Mouse (Mus musculus): ENCODE measurements at regions not wholly inside any gene's neighbourhood (a gene's known extent, or its start where the extent isn't known, plus 50 kb on each side); places are given as distances from the start of the nearest gene placed in this dataset.
A peak's percentile ranks its signal among the peaks of the same experiment; 100 is the strongest.

DNA sequence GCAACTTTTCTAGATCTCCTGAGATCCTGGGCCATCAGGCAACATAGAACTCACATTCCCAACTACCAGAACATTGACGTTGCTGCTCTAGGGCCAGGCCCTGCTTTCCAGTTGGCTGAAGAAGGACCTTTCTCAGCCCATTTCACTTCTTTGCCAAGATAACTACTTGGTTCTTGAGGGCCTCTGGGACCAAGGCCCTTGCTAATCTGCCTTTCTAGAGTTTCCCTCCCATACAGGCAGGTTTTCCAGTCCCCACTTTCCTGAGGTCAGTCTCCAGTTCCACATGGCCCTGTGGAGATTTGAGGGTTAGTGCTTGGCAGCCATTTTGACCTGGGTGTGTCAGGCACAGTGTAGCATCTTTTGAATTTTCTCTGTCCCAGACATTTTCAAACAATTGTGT lies 223.9 kb upstream of the Klhl29 start:
- Histone ChIP-seq H3K36me3 (no peaks in the 10 kb centered on the region), H3K4me1 (replicated peaks) (no peaks in the 10 kb centered on the region), H3K27ac (no peak overlapping the region), H3K4me3 (no peak overlapping the region), H3K27me3 (no peaks in the 10 kb centered on the region), H3K9ac (no peak overlapping the region), H3K9me3 (no peaks in the 10 kb centered on the region), H3K4me2 (no peak overlapping the region)
- no peak for ATAC-seq (ENCODE audit: low FRiP score)
- WGBS, result 96% methylated on average over 1 of the region's 1 CpGs

GRCm38 (mm10) chr12:5598961-5599360 lies 223.5 kb upstream of the Klhl29 start:
- Histone ChIP-seq H3K27me3 (no peaks in the 10 kb centered on the region), H3K4me2 (no peak overlapping the region), H3K36me3 (no peaks in the 10 kb centered on the region), H3K27ac (no peak overlapping the region), H3K9me3 (no peaks in the 10 kb centered on the region), H3K9ac (no peak overlapping the region), H3K4me3 (no peak overlapping the region), H3K4me1 (replicated peaks) (no peaks in the 10 kb centered on the region)
- no peak for ATAC-seq (ENCODE audit: low FRiP score)
- 91% methylated on average over 4 of the region's 4 CpGs for WGBS

DNA sequence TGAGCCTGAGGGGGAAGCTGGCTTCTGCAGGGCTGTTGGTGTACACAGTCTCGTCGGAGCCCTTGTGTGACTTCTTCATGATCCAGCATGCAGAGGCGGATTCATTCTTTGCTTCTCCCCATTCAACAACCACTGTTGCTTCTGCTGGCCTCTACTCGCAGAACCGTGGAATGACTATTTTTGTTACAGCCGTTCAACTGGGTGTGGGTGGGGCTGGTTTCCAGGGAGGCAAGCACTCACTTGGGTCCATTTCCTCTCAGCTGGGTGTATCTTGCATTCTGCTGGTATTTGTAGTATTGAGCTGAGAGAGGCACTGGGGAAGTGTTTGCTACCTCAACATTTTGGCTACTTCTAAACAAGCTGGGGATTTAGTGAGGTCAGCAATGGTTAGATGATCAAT lies 197.3 kb upstream of the Klhl29 start:
- no peak for ATAC-seq (ENCODE audit: low FRiP score)
- Histone ChIP-seq H3K9ac (no peak overlapping the region), H3K36me3 (no peaks in the 10 kb centered on the region), H3K4me3 (no peak overlapping the region), H3K27me3 (no peaks in the 10 kb centered on the region), H3K9me3 (no peaks in the 10 kb centered on the region), H3K4me1 (replicated peaks) (no peaks in the 10 kb centered on the region), H3K4me2 (no peak overlapping the region), H3K27ac (no peak overlapping the region)
- WGBS, result 60% methylated on average over 6 of the region's 6 CpGs

DNA sequence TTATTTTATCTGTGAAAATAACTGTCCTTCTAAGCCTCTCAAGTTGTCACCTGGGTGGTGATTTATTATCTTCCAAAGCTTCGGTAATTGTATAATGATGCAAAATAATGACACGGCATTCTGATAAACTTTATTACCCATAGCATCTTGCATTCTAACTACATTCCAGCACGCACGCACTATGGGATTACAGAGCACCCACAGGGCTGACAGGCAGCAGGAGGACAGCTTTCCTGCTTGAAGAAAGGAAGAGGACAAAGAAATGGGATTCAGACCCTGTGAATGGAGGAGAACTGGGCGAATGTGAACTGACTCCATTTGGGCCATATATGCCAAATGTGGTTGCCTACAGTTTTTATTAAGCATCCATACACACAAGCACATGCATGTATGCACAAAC lies 193.5 kb upstream of the Klhl29 start:
- Histone ChIP-seq H3K27me3 (no peaks in the 10 kb centered on the region), H3K36me3 (no peaks in the 10 kb centered on the region), H3K9me3 (no peaks in the 10 kb centered on the region), H3K27ac (no peak overlapping the region), H3K4me2 (no peak overlapping the region), H3K4me1 (replicated peaks) (peaks cover 3% of the 10 kb centered on the region; the same call in 1 of the 2 replicates), H3K4me3 (no peak overlapping the region), H3K9ac (no peak overlapping the region)
- 87% methylated on average over 5 of the region's 5 CpGs for WGBS
- ATAC-seq (ENCODE audit: low FRiP score), result no peak

DNA sequence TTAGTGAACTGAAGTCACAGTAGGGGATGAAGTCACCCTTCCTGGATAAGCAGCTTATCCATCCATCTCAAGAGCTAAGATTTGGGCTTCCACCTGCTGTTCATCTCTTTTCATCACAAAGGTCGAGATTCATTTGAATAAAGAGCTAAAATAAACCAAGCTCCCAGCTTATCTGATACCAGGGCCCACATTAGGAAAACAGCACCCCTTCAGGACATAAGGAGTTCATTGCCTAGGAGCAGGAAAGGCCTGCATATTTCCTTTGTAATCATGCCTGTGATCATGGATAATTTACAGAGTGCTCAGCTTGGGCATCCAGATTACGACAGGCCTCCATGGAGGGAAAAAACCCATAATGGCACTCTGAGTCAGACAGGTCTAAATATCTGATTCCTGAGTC lies 190.7 kb upstream of the Klhl29 start:
- H3K4me1 ChIP-seq (replicated peaks), result peaks cover 3% of the 10 kb centered on the region; the same call in 1 of the 2 replicates
- H3K4me2 ChIP-seq, result no peak overlapping the region
- ATAC-seq (ENCODE audit: low FRiP score), result no peak
- H3K4me3 ChIP-seq, result no peak overlapping the region
- no peaks in the 10 kb centered on the region for H3K27me3 ChIP-seq
- no peak overlapping the region for H3K9ac ChIP-seq
- H3K9me3 ChIP-seq, result no peaks in the 10 kb centered on the region
- no peak overlapping the region for H3K27ac ChIP-seq
- 30% methylated on average over 2 of the region's 2 CpGs for WGBS
- no peaks in the 10 kb centered on the region for H3K36me3 ChIP-seq

- no peak for ATAC-seq (ENCODE audit: low FRiP score)
- Histone ChIP-seq H3K27me3 (no peaks in the 10 kb centered on the region), H3K4me2 (no peak overlapping the region), H3K36me3 (no peaks in the 10 kb centered on the region), H3K4me1 (replicated peaks) (peaks cover 16% of the 10 kb centered on the region), H3K27ac (no peak overlapping the region), H3K9ac (no peak overlapping the region), H3K9me3 (no peaks in the 10 kb centered on the region), H3K4me3 (no peak overlapping the region)
- WGBS, result 88% methylated on average over 4 of the region's 4 CpGs
These were observed 177.1 kb upstream of the Klhl29 start for GRCm38 (mm10) chr12:5552607-5553006.

DNA sequence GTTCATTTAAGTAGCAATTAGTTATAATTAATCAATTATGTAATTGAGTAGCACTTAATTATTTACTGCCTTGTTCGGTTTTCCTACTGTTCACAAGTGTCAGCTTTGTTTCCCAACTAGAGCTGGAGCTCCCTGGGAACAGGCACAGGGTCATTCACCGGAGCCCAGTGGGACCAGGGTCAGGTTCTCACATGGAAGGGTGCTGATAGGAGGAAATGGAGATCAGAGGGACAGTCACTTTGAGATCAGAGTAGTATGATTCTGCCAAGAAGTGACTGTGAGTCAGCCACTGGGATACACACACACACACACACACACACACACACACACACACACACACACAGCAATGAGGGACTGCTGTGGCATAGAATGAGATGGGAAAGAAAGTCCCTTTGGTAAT lies 176.4 kb upstream of the Klhl29 start:
- Histone ChIP-seq H3K36me3 (no peaks in the 10 kb centered on the region), H3K9me3 (no peaks in the 10 kb centered on the region), H3K4me2 (no peak overlapping the region), H3K27me3 (no peaks in the 10 kb centered on the region), H3K27ac (no peak overlapping the region), H3K4me1 (replicated peaks) (peaks cover 16% of the 10 kb centered on the region), H3K9ac (no peak overlapping the region), H3K4me3 (no peak overlapping the region)
- 66% methylated on average over 2 of the region's 2 CpGs for WGBS
- no peak for ATAC-seq (ENCODE audit: low FRiP score)

DNA sequence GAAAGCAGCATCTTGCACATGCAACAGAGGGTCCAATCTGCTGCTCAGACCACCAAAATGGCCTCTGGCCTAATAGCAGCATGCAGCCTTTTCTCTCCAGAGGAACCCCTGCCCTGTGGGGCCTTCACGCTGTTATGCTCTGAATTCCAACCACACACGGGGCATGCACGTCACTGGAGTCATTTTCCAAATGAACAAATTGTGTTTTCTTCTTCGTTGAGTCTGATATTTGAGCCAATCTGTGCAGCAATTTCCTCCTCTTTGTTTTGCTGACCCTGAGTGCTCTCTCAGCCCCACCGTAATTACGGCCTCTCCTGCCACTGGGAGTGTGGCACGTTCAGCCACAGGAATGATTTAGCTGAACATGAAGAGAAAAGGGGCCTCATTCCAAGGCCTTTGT lies 174.3 kb upstream of the Klhl29 start:
- H3K9ac ChIP-seq, result no peak overlapping the region
- H3K27ac ChIP-seq, result peak overlapping the region; percentile 1; the same call in 1 of the 2 replicates
- no peak overlapping the region for H3K4me2 ChIP-seq
- no peak for ATAC-seq (ENCODE audit: low FRiP score)
- no peaks in the 10 kb centered on the region for H3K9me3 ChIP-seq
- H3K4me1 ChIP-seq (replicated peaks), result peaks cover 16% of the 10 kb centered on the region
- no peaks in the 10 kb centered on the region for H3K27me3 ChIP-seq
- H3K36me3 ChIP-seq, result no peaks in the 10 kb centered on the region
- H3K4me3 ChIP-seq, result no peak overlapping the region
- WGBS, result 29% methylated on average over 7 of the region's 7 CpGs

GRCm38 (mm10) chr12:5547698-5548097 lies 172.2 kb upstream of the Klhl29 start:
- no peak overlapping the region for H3K4me3 ChIP-seq
- no peak overlapping the region for H3K9ac ChIP-seq
- no peak for ATAC-seq (ENCODE audit: low FRiP score)
- peaks cover 16% of the 10 kb centered on the region for H3K4me1 ChIP-seq (replicated peaks)
- H3K4me2 ChIP-seq, result no peak overlapping the region
- no peaks in the 10 kb centered on the region for H3K36me3 ChIP-seq
- WGBS, result 63% methylated on average over 5 of the region's 5 CpGs
- H3K27me3 ChIP-seq, result no peaks in the 10 kb centered on the region
- no peaks in the 10 kb centered on the region for H3K9me3 ChIP-seq
- H3K27ac ChIP-seq, result no peak overlapping the region

DNA sequence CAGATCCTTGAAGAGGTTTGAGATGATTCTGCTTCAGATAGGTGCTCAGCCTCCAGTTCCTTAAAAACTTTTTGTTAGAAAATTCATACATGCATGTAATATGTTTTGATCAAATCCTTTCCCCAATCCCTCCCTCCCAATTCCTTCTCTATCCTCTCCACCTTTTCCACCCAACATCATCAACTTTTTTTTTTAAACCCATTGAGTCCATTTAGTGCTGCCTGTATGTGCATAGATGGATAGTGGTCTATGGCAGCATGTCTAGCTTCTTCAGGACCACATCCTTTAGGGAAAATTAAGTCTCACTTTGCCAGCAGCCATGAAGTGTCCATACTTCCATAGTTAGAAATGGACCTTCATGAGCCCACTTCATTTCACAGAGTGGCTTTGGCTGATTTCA lies 167.2 kb upstream of the Klhl29 start:
- Histone ChIP-seq H3K4me2 (no peak overlapping the region), H3K9ac (no peak overlapping the region), H3K9me3 (no peaks in the 10 kb centered on the region), H3K27me3 (no peaks in the 10 kb centered on the region), H3K4me1 (replicated peaks) (no peaks in the 10 kb centered on the region), H3K36me3 (no peaks in the 10 kb centered on the region), H3K4me3 (no peak overlapping the region), H3K27ac (no peak overlapping the region)
- no peak for ATAC-seq (ENCODE audit: low FRiP score)

GRCm38 (mm10) chr12:5496299-5496698 lies 120.8 kb upstream of the Klhl29 start:
- WGBS, result 83% methylated on average over 4 of the region's 4 CpGs
- Histone ChIP-seq H3K27me3 (no peaks in the 10 kb centered on the region), H3K4me2 (no peak overlapping the region), H3K4me1 (replicated peaks) (no peaks in the 10 kb centered on the region), H3K4me3 (no peak overlapping the region), H3K36me3 (no peaks in the 10 kb centered on the region), H3K9me3 (no peaks in the 10 kb centered on the region), H3K9ac (no peak overlapping the region), H3K27ac (no peak overlapping the region)
- no peak for ATAC-seq (ENCODE audit: low FRiP score)

- H3K4me1 ChIP-seq (replicated peaks), result no peaks in the 10 kb centered on the region
- no peak overlapping the region for H3K27ac ChIP-seq
- no peaks in the 10 kb centered on the region for H3K9me3 ChIP-seq
- H3K4me3 ChIP-seq, result no peak overlapping the region
- ATAC-seq (ENCODE audit: low FRiP score), result no peak
- no peak overlapping the region for H3K4me2 ChIP-seq
- H3K27me3 ChIP-seq, result no peaks in the 10 kb centered on the region
- no peak overlapping the region for H3K9ac ChIP-seq
- 73% methylated on average over 7 of the region's 7 CpGs for WGBS
- H3K36me3 ChIP-seq, result no peaks in the 10 kb centered on the region
These were observed 119.4 kb upstream of the Klhl29 start for GRCm38 (mm10) chr12:5494657-5495512.

- Histone ChIP-seq H3K9me3 (no peaks in the 10 kb centered on the region), H3K27ac (no peak overlapping the region), H3K9ac (no peak overlapping the region), H3K36me3 (no peaks in the 10 kb centered on the region), H3K4me2 (no peak overlapping the region), H3K4me1 (replicated peaks) (no peaks in the 10 kb centered on the region), H3K4me3 (no peak overlapping the region), H3K27me3 (no peaks in the 10 kb centered on the region)
- ATAC-seq (ENCODE audit: low FRiP score), result no peak
- 57% methylated on average over 9 of the region's 9 CpGs for WGBS
These were observed 88.9 kb upstream of the Klhl29 start for GRCm38 (mm10) chr12:5464250-5464899.

Data from hindbrain, embryonic 13.5 days (tissue).